Mouse (Mus musculus): ENCODE measurements around the gene Arf3.
A peak's percentile ranks its signal among the peaks of the same experiment; 100 is the strongest.

Arf3 gene

GRCm38 (mm10) chr15:98722191-98722590 lies 40.8 kb downstream of the Arf3 start:
- DNase-seq (ENCODE audit: low spot score): no peak

- DNase-seq (ENCODE audit: low spot score): no peak
These were observed 45.7 kb downstream of the Arf3 start for GRCm38 (mm10) chr15:98717301-98717700.

GRCm38 (mm10) chr15:98714230-98714652 lies 48.8 kb downstream of the Arf3 start:
- peak; percentile 33 for DNase-seq (ENCODE audit: low spot score)

GRCm38 (mm10) chr15:98710442-98710841 lies 52.6 kb downstream of the Arf3 start:
- peak; percentile 35 for DNase-seq (ENCODE audit: low spot score)

GRCm38 (mm10) chr15:98707766-98708372 lies 55.1 kb downstream of the Arf3 start, which contains the start of gene Ccdc65:
Gene Ccdc65 (plus strand): TSS chr15:98708207.
- peak; percentile 67 for DNase-seq (ENCODE audit: low spot score)

- no peak for DNase-seq (ENCODE audit: low spot score)
These were observed 58.7 kb downstream of the Arf3 start for GRCm38 (mm10) chr15:98704312-98704711.

- peak; percentile 74 for DNase-seq (ENCODE audit: low spot score)
These were observed 63.6 kb downstream of the Arf3 start for GRCm38 (mm10) chr15:98699190-98700105.

GRCm38 (mm10) chr15:98696216-98696615 lies 66.8 kb downstream of the Arf3 start:
- DNase-seq (ENCODE audit: low spot score): no peak

GRCm38 (mm10) chr15:98695726-98696125 lies 67.3 kb downstream of the Arf3 start:
- DNase-seq (ENCODE audit: low spot score): no peak

GRCm38 (mm10) chr15:98692171-98692715 lies 70.8 kb downstream of the Arf3 start:
- DNase-seq (ENCODE audit: low spot score): peak; percentile 58

GRCm38 (mm10) chr15:98691486-98692147 lies 71.4 kb downstream of the Arf3 start:
- DNase-seq (ENCODE audit: low spot score): no peak

GRCm38 (mm10) chr15:98689682-98690081 lies 73.3 kb downstream of the Arf3 start:
- no peak for DNase-seq (ENCODE audit: low spot score)
